Mouse (Mus musculus): ENCODE measurements around the gene Mia3. TPM values are rescaled to one million over a fixed set of nuclear protein-coding genes. Genes with fewer than 3 reads are reported as not detected.

Mia3 gene
- total and polyA plus RNA-seq, 3 experiments: 51.2 to 95.3 (median 80.9) TPM

DNA sequence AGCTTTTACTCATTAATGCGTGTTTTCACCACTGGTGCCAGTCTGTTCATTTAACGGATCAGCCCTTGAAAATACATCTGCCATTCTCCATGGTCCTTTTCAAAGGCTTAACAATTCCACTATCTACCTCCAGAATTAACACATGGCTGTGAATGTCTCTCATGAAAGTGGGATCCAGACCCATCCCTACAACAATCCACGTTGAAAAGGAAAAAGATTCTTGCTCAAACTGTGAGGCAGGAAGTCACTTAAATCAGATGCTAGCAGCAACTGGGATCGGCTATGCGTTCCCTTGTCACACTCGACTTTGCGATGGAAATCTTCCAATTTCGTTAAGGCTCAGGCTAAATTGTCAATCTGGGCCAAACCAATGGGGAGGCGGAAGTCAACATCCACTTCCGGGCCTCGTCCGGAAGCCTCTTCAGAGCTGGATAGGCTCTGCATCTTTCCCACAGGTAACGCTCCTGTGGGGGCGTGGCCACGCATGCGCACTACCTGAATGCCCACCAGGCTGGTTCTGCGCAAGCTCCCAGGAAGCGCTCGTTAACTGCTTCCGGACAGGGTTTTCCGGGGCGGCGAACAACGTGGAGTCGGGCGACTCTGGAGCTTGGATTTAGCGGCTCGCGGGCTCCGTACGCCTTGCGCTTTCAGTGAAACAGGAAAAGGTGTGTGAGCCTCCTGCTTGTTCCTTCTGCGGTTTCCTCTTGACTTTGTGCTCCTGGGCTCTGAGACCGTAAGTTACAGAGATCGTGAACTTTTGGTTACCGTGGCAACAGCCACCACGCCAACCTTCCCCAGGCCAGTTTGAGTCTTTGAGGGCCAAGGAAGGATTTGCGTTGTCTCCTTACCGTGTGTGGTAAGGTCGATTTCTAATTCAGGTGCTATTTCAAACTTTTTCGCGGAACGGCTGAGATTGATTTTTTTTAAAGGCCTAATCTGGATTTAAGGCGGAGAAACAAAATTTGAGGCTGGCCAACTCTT is 19.4 kb upstream of the Mia3 start, which contains the start of gene Taf1a:
Gene Taf1a, plus strand, starts transcription at position 556 of the 981 bp plus-strand sequence.
- Histone ChIP-seq H3K27me3 (replicated peaks) (no peaks in the 10 kb centered on the region), H3K4me3 (replicated peaks in 1 of 3; ENCODE audit: low read depth in 2 of 3, low read length in 2 of 3, poor library complexity in 1 of 3) (peak within 1 kb of the TSS; percentile 86 to 98 (median 86)), H3K36me3 (replicated peaks in 1 of 2; ENCODE audit: control insufficient read depth in 1 of 2, insufficient read depth in 1 of 2, low read length in 1 of 2) (peaks cover 9 to 26% of the 10 kb centered on the region in 2 experiments), H3K4me2 (ENCODE audit: insufficient read depth, low read depth, poor library complexity, severe bottlenecking) (peak within 1 kb of the TSS; percentile 93), H3K27ac (ENCODE audit: insufficient read depth, low read depth) (peak within 1 kb of the TSS; percentile 42), H3K4me1 (ENCODE audit: control insufficient read depth in 1 of 2, insufficient read depth in 2 of 2) (peaks cover 5 to 21% of the 10 kb centered on the region in 2 experiments; a peak in 3 of 4 replicates), H3K9me3 (replicated peaks; ENCODE audit: low read length) (no peaks in the 10 kb centered on the region), H3K79me2 (replicated peaks; ENCODE audit: control insufficient read depth, extremely low read depth, insufficient read depth, poor library complexity, severe bottlenecking) (peaks cover 20% of the 10 kb centered on the region), H3K9ac (ENCODE audit: insufficient read depth, low read depth) (peak within 1 kb of the TSS; percentile 63)
- dilution Hi-C loops (cut with MboI; ENCODE audit: extremely low pct_ligation_motif_present, extremely low pct_unique_long_range_greater_than_20kb, low sequenced_read_pairs) (no loop called here), in situ Hi-C loops (cut with MboI; ENCODE audit: low pct_ligation_motif_present, low pct_unique_long_range_greater_than_20kb, low sequenced_read_pairs) (no loop called here)
- peak; percentile 98 for DNase-seq (ENCODE audit: extremely low read depth)
- no peak for TF ChIP-seq BHLHE40 (IDR thresholded peaks at IDR 0.05; ENCODE audit: low read depth, low read length)
- peak; percentile 79 for TF ChIP-seq TCF12 (IDR thresholded peaks at IDR 0.05; ENCODE audit: low read depth, low read length)
- TF ChIP-seq IRF4 (IDR thresholded peaks at IDR 0.05; ENCODE audit: low read depth, low read length): peak; percentile 46; the same call in 1 of the 2 replicates
- no peak for TF ChIP-seq USF2 (conservative IDR thresholded peaks at IDR 0.05; ENCODE audit: low read depth, low read length)
- peak; percentile 88 for TF ChIP-seq HCFC1 (IDR thresholded peaks at IDR 0.05; ENCODE audit: low read depth, low read length)
- TF ChIP-seq E2F4 (IDR thresholded peaks at IDR 0.05; ENCODE audit: insufficient replicate concordance, low read depth, low read length): no peak
- TF ChIP-seq ETS1 (conservative IDR thresholded peaks at IDR 0.05; ENCODE audit: low read depth, low read length): no peak
- TF ChIP-seq ZKSCAN1 (IDR thresholded peaks at IDR 0.05; ENCODE audit: borderline replicate concordance, low read depth, low read length): no peak
- TF ChIP-seq MYC (IDR thresholded peaks at IDR 0.05; ENCODE audit: low read depth, low read length): peak; percentile 85
- TF ChIP-seq UBTF (IDR thresholded peaks at IDR 0.05; ENCODE audit: low read depth, low read length): no peak
- peak; percentile 33; the same call in 1 of the 2 replicates for TF ChIP-seq JUN (IDR thresholded peaks at IDR 0.05; ENCODE audit: insufficient read depth, low read depth, low read length)
- no peak for TF ChIP-seq RAD21 (IDR thresholded peaks at IDR 0.05; ENCODE audit: low read depth, low read length)
- no peak for TF ChIP-seq JUND (conservative IDR thresholded peaks at IDR 0.05; ENCODE audit: low read depth, low read length)
- 0 out of 2 replicates have a peak, but pooled peaks have one; percentile 22 for TF ChIP-seq TBP (conservative IDR thresholded peaks at IDR 0.05; ENCODE audit: low read depth, low read length)
- peak; percentile 31; the same call in 1 of the 2 replicates for TF ChIP-seq ZMIZ1 (IDR thresholded peaks at IDR 0.05; ENCODE audit: low read depth, low read length)
- TF ChIP-seq NRF1 (IDR thresholded peaks at IDR 0.05; ENCODE audit: low read depth, low read length): peak; percentile 99
- peak; percentile 84 for TF ChIP-seq NELFE (IDR thresholded peaks at IDR 0.05; ENCODE audit: low read depth, low read length)
- no peak for TF ChIP-seq MEF2A (IDR thresholded peaks at IDR 0.05; ENCODE audit: borderline replicate concordance, low read depth, low read length)
- TF ChIP-seq MAFK (IDR thresholded peaks at IDR 0.05; ENCODE audit: insufficient replicate concordance, low read length): no peak
- no peak for TF ChIP-seq EP300 (IDR thresholded peaks at IDR 0.05; ENCODE audit: low read length)
- no peak for TF ChIP-seq ZNF384 (IDR thresholded peaks at IDR 0.05; ENCODE audit: low read depth, low read length)
- peak; percentile 97 for TF ChIP-seq SIN3A (IDR thresholded peaks at IDR 0.05; ENCODE audit: low read length)
- TF ChIP-seq MXI1 (IDR thresholded peaks at IDR 0.05; ENCODE audit: low read depth, low read length): peak; percentile 99
- no peak; the same call in 1 of the 2 replicates for TF ChIP-seq GABPA (IDR thresholded peaks at IDR 0.05; ENCODE audit: insufficient replicate concordance, low read depth, low read length)
- 0 out of 2 replicates have a peak, but pooled peaks have one; percentile 42 for TF ChIP-seq POLR2AphosphoS2 (IDR thresholded peaks at IDR 0.05; ENCODE audit: low read depth, low read length)
- no peak for TF ChIP-seq ZC3H11A (IDR thresholded peaks at IDR 0.05; ENCODE audit: low read depth, low read length)
- no peak for TF ChIP-seq RCOR1 (conservative IDR thresholded peaks at IDR 0.05; ENCODE audit: low read depth, low read length)
- TF ChIP-seq CHD2 (IDR thresholded peaks at IDR 0.05; ENCODE audit: low read length): 0 out of 2 replicates have a peak, but pooled peaks have one; percentile 18
- no peak for TF ChIP-seq USF1 (IDR thresholded peaks at IDR 0.05; ENCODE audit: low read depth, low read length)
- TF ChIP-seq CTCF (conservative IDR thresholded peaks at IDR 0.05 in 1 of 2, IDR thresholded peaks at IDR 0.05 in 1 of 2; ENCODE audit: low read depth in 2 of 2, low read length in 2 of 2): no peak
- peak; percentile 86; the same call in 1 of the 2 replicates for TF ChIP-seq KAT2A (IDR thresholded peaks at IDR 0.05; ENCODE audit: insufficient replicate concordance, low read length)
- TF ChIP-seq PAX5 (IDR thresholded peaks at IDR 0.05; ENCODE audit: low read length): no peak
- TF ChIP-seq POLR2A (IDR thresholded peaks at IDR 0.05; ENCODE audit: low read depth, low read length): peak; percentile 87
- TF ChIP-seq MAX (IDR thresholded peaks at IDR 0.05; ENCODE audit: low read length): peak; percentile 88
- no peak for TF ChIP-seq CHD1 (IDR thresholded peaks at IDR 0.05; ENCODE audit: low read depth, low read length)
- TF ChIP-seq MAZ (IDR thresholded peaks at IDR 0.05; ENCODE audit: low read depth, low read length): no peak
- peak; percentile 99 for TF ChIP-seq ELF1 (IDR thresholded peaks at IDR 0.05; ENCODE audit: low read depth, low read length)

All from CH12.LX (cell line).